Mouse (Mus musculus) stomach, embryonic 16.5 days (tissue): Measurements from ENCODE around the gene Cnot3. TPM values are rescaled to one million over a fixed set of nuclear protein-coding genes. Genes with fewer than 3 reads are reported as not detected.
A peak's percentile ranks its signal among the peaks of the same experiment; 100 is the strongest.
"Not testable (repeated sequence)": the region's sequence is repeated elsewhere in the genome, so short reads cannot be mapped to it uniquely, and the experiment has no call there.

Experiments used
- ATAC-seq: fragments of 200-750 bp; cut with Nextera tagmentation; 2 replicates; pipeline ENCODE4 v1.8.0; 2017; ENCODE audit warnings: moderate number of reproducible peaks, moderate TSS enrichment; ENCODE audit not compliant: insufficient read depth, low FRiP score
- H3K27ac ChIP-seq: fragments of 300-500 bp; sonication (generic); 2 replicates; pipeline ENCODE4 v1.5.1; 2014; ENCODE audit warnings: low read length
- H3K27me3 ChIP-seq: fragments of 300-500 bp; sonication (generic); 2 replicates; pipeline ENCODE4 v1.6.1; 2014; ENCODE audit warnings: low read length, control low read depth, mixed read lengths; ENCODE audit not compliant: control insufficient read depth, insufficient read depth
- H3K36me3 ChIP-seq: fragments of 300-500 bp; sonication (generic); 2 replicates; pipeline ENCODE4 v1.6.1; 2014; ENCODE audit warnings: low read length; ENCODE audit not compliant: control insufficient read depth, insufficient read depth
- H3K4me1 ChIP-seq: fragments of 300-500 bp; sonication (generic); 2 replicates; pipeline ENCODE4 v1.6.1; 2014; ENCODE audit warnings: low read length, control low read depth, mixed read lengths; ENCODE audit not compliant: control insufficient read depth, insufficient read depth
- H3K4me2 ChIP-seq: fragments of 300-500 bp; sonication (generic); 2 replicates; pipeline ENCODE4 v1.6.1; 2014; ENCODE audit warnings: low read depth, low read length, mixed read lengths
- H3K4me3 ChIP-seq: fragments of 300-500 bp; sonication (generic); replicated peaks from 2 replicates; pipeline ENCODE4 v1.5.1; 2014; ENCODE audit warnings: mild to moderate bottlenecking, low read length
- H3K9ac ChIP-seq: fragments of 300-500 bp; sonication (generic); 2 replicates; pipeline ENCODE4 v1.6.1; 2014; ENCODE audit warnings: low read length
- H3K9me3 ChIP-seq: fragments of 300-500 bp; sonication (generic); replicated peaks from 2 replicates; pipeline ENCODE4 v1.6.1; 2016; ENCODE audit warnings: low read length, control low read depth; ENCODE audit not compliant: control insufficient read depth
- WGBS: fragments of 180-500 bp; shearing (Covaris S2); extraction: QIAGEN DNeasy Blood & Tissue Kit; methylation state at CpG from one replicate; pipeline ENCODE4 v1.1.7; 2014; 5-methylcytosine and 5-hydroxymethylcytosine counted together
- polyA plus RNA-seq: library from polyadenylated mRNA; unstranded; fragments of >200 nt; fragmentation: Nextera tagmentation; extraction: Ambion mirVana; gene quantifications from 2 replicates; pipeline ENCODE4 v1.2.1, GENCODE M21; 2015

The Cnot3 gene
- polyA plus RNA-seq, 1 experiment from 2014 or later, result 43.0 TPM

DNA sequence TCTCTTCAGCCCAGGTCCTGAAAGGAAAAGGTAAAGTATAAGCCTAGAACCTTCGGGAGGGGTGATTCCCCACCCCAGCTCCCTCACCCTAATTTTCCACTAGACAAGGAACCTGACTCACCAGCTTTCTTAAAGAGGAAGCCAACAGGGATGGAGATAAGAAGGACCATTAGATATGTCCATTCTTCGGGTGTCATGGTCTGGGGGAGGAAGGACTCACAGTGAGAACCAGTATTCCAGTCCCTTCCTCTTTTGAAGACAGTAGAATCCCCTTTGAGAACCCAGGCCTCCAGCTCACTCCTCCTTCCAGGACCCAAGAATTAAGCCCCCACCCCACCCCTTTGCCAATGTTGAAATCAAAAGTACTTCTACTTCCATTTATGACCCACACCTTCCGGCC, 46.9 kb downstream of the Cnot3 start:
- Histone ChIP-seq H3K36me3 (no peaks in the 10 kb centered on the region), H3K4me3 (peak overlapping the region; percentile 81), H3K27me3 (no peaks in the 10 kb centered on the region), H3K27ac (peak overlapping the region; percentile 93; the same call in 1 of the 2 replicates), H3K9ac (peak overlapping the region; percentile 88), H3K4me2 (peak overlapping the region; percentile 64), H3K9me3 (no peaks in the 10 kb centered on the region), H3K4me1 (peaks cover 17% of the 10 kb centered on the region)
- 21% methylated on average over 3 of the region's 3 CpGs for WGBS
- ATAC-seq, result no peak

GRCm38 (mm10) chr7:3692382-3692986, 47.4 kb downstream of the Cnot3 start, which contains the start of gene Tsen34:
TSS of gene Tsen34 (plus strand) at chr7:3692863.
- Histone ChIP-seq H3K36me3 (no peaks in the 10 kb centered on the region), H3K4me3 (peak within 1 kb of the TSS; percentile 81), H3K4me2 (peak within 1 kb of the TSS; percentile 64), H3K9me3 (no peaks in the 10 kb centered on the region), H3K4me1 (peaks cover 17% of the 10 kb centered on the region), H3K27ac (peak within 1 kb of the TSS; percentile 93), H3K27me3 (no peaks in the 10 kb centered on the region), H3K9ac (peak within 1 kb of the TSS; percentile 88)
- under 1% methylated on average over 49 of the region's 49 CpGs for WGBS
- no peak for ATAC-seq

- WGBS, result under 1% methylated on average over 55 of the region's 55 CpGs
- peak; percentile 89 for ATAC-seq
- Histone ChIP-seq H3K9ac (peak within 1 kb of the TSS; percentile 88), H3K4me2 (peak within 1 kb of the TSS; percentile 64), H3K27ac (peak within 1 kb of the TSS; percentile 93), H3K9me3 (no peaks in the 10 kb centered on the region), H3K4me1 (peaks cover 17% of the 10 kb centered on the region), H3K27me3 (no peaks in the 10 kb centered on the region), H3K4me3 (peak within 1 kb of the TSS; percentile 81), H3K36me3 (no peaks in the 10 kb centered on the region)
Measured at GRCm38 (mm10) chr7:3692987-3693808, 48.1 kb downstream of the Cnot3 start, which contains the start of gene Mboat7. TSS of gene Mboat7 (minus strand) at chr7:3693523.

GRCm38 (mm10) chr7:3693809-3694075, 48.7 kb downstream of the Cnot3 start:
- Histone ChIP-seq H3K4me3 (peak overlapping the region; percentile 81), H3K4me2 (peak overlapping the region; percentile 64), H3K27me3 (no peaks in the 10 kb centered on the region), H3K27ac (peak overlapping the region; percentile 93), H3K4me1 (peaks cover 17% of the 10 kb centered on the region), H3K36me3 (no peaks in the 10 kb centered on the region), H3K9me3 (no peaks in the 10 kb centered on the region), H3K9ac (peak overlapping the region; percentile 88)
- WGBS, result under 1% methylated on average over 18 of the region's 18 CpGs
- ATAC-seq, result no peak

DNA sequence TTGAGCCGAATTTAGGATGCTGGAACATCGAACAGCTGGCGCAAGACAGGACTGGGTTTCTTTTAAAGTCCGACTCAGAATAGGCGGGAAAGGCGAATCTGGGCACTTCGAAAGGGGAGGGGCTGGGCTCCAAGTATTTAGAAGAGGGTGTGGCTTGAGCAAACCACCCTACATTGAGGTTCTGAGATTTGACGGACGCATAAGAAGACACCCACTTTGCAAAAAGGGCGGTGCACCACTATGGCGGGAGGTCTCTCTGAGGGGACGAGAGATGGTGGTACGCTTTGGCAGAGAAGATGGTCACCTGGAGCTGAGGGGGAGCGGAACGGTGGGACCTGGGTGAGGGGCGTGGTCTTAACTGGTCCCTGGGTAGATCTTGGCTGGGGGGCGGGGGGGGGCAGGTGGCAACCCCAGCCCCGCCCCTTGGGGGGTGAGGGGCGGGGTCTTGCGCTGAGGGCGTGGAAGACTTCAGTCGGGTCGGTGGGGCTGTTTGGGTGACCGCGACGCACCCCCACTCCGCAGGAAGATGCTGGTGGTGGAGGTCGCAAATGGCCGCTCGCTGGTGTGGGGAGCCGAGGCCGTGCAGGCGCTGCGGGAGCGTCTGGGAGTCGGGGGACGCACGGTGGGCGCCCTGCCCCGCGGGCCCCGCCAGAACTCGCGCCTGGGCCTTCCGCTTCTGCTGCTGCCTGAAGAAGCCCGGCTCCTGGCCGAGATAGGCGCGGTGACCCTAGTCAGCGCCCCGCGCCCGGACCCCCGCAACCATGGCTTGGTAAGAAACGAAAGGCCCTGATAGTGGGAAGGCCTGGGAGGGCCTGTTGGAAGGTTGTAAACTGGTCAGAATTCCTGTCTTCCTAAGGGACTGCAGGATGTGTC, 49.2 kb downstream of the Cnot3 start:
- Histone ChIP-seq H3K27me3 (no peaks in the 10 kb centered on the region), H3K4me2 (peak overlapping the region; percentile 64), H3K4me3 (peak overlapping the region; percentile 81), H3K4me1 (peaks cover 17% of the 10 kb centered on the region), H3K9ac (peak overlapping the region; percentile 88), H3K36me3 (no peaks in the 10 kb centered on the region), H3K9me3 (no peaks in the 10 kb centered on the region), H3K27ac (peak overlapping the region; percentile 93)
- peak; percentile 72 for ATAC-seq
- WGBS, result under 1% methylated on average over 48 of the region's 55 CpGs

DNA sequence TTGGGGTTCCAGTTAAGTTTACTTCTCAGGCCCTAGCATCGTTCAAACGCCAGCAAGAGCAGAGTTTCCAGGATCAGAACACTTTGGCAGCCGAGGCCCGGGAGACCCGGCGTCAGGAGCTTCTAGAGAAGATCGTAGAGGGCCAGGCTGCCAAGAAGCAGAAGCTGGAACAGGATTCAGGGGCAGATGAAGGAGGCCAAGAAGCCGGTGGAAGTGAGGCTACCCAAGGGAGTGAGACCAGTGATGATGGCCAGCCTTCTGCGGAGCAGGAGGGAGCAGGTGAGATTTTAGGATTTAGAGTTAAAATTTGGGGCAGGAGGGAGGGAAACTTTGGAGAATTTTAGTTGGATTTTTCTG, 49.9 kb downstream of the Cnot3 start:
- not testable (repeated sequence) for H3K9me3 ChIP-seq, H3K27me3 ChIP-seq, ATAC-seq, H3K36me3 ChIP-seq
- Histone ChIP-seq H3K27ac (peak overlapping the region; percentile 93), H3K4me3 (peak overlapping the region; percentile 81), H3K4me1 (peaks cover 17% of the 10 kb centered on the region), H3K4me2 (peak overlapping the region; percentile 64), H3K9ac (peak overlapping the region; percentile 88)
- 3% methylated on average over 9 of the region's 9 CpGs for WGBS

DNA sequence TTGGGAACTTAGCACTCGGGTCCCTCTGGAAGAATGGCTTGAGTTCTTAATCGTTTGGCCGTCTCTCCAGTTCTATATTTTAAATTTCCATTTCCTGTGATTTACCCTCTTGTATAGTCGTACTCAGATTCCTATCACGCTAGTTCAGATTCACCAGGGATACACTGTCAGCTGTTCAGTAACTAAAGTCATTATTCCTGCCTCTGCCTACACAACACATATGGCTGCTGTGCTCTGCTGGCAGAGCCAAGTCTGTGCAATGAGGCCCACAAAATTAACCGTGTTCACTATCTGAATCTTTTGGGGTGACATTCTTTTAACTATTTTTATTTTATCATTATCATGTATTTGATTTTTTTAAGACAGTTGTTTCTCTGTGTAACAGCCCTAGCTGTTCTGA, 53.4 kb downstream of the Cnot3 start:
- H3K27ac ChIP-seq, result no peak overlapping the region
- H3K27me3 ChIP-seq, result no peaks in the 10 kb centered on the region
- H3K4me3 ChIP-seq, result no peak overlapping the region
- no peak overlapping the region for H3K9ac ChIP-seq
- no peaks in the 10 kb centered on the region for H3K9me3 ChIP-seq
- H3K4me1 ChIP-seq, result peaks cover 5% of the 10 kb centered on the region
- no peak for ATAC-seq
- no peak overlapping the region for H3K4me2 ChIP-seq
- WGBS, result 92% methylated on average over 6 of the region's 6 CpGs
- H3K36me3 ChIP-seq, result peaks cover 4% of the 10 kb centered on the region; the same call in 1 of the 2 replicates

GRCm38 (mm10) chr7:3703148-3703878, 58.2 kb downstream of the Cnot3 start:
- Histone ChIP-seq H3K27ac (peak overlapping the region; percentile 53; the same call in 1 of the 2 replicates), H3K36me3 (peaks cover 12% of the 10 kb centered on the region)

More at GRCm38 (mm10) chr7:3703148-3703878, 58.2 kb downstream of the Cnot3 start:
- Histone ChIP-seq H3K9me3 (no peaks in the 10 kb centered on the region), H3K27me3 (no peaks in the 10 kb centered on the region), H3K4me3 (peak overlapping the region; percentile 91), H3K4me1 (peaks cover 9% of the 10 kb centered on the region), H3K9ac (peak overlapping the region; percentile 61), H3K4me2 (peak overlapping the region; percentile 53)
- peak; percentile 26; the same call in 1 of the 2 replicates for ATAC-seq
- WGBS, result 21% methylated on average over 6 of the region's 6 CpGs
